Mouse (Mus musculus) frontal cortex, postnatal 36 days (tissue): ENCODE measurements at regions not wholly inside any gene's neighbourhood (a gene's known extent, or its start where the extent isn't known, plus 50 kb on each side); places are given as distances from the start of the nearest gene placed in this dataset.
A peak's percentile ranks its signal among the peaks of the same experiment; 100 is the strongest.
"Not testable (repeated sequence)": the region's sequence is repeated elsewhere in the genome, so short reads cannot be mapped to it uniquely, and the experiment has no call there.

Experiments used
- DNase-seq, 2 experiments: peaks; one replicate each; pipeline ENCODE4 v3.0.0; 2022; ENCODE audit warnings: low spot score in 2 of 2

DNA sequence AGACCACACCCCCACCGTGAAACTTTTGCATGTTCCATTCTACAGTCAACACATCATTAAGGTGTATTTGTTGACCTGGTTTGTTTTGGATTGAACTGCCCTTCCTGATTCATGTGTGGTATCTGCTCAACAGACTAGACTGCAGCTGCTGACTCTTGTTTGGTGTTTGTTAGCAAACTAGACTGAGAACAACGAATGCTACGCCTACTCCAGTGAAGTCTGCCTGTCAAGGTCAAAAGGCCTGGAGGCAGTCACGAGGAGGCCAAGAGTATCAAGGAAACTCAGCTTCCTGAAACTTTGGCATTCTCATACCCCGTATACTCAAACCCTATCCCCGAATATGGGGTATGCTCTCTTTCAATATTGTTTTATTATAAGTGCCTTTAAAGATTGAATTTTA, 194.2 kb upstream of the Spin1 start:
- not testable (repeated sequence) for DNase-seq

DNA sequence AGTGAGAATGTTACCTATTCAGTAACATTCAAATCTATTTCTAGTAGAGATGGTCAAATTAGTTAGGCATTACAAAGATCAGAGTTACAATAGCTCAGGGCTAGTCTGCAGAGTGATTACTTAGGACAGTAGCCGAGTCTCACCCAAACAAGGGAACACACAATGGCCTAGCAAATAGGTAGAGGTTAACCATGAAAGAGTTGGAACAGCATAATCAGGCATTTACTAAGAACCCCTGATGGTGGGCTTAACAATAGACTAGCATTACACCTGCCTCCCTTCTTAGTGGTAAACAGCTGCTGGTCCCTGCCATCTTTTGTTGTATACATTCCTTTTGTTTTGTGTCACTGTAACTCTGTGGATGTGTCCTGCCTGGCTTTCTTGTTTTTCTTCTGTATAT, 193.8 kb upstream of the Spin1 start:
- no peak for DNase-seq

DNA sequence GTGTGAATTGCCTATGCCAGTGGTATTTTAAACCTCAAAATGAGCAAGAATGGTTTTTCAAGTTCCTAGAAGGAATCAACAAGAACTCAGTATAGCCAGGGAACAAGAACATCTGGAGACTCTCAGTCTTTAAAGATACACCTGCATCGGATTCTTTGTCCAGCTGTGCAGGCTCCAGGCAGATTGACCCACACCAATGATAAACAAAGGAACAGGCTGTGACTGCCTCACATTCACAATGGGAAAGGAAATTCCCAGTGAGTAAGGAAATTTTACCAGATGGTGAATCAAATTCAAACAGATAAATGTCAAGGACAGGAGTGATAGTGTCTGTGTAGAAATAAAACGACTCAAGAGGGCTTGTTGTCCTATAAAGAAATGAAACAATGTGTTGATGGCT, 187.9 kb upstream of the Spin1 start:
- not testable (repeated sequence) for DNase-seq

DNA sequence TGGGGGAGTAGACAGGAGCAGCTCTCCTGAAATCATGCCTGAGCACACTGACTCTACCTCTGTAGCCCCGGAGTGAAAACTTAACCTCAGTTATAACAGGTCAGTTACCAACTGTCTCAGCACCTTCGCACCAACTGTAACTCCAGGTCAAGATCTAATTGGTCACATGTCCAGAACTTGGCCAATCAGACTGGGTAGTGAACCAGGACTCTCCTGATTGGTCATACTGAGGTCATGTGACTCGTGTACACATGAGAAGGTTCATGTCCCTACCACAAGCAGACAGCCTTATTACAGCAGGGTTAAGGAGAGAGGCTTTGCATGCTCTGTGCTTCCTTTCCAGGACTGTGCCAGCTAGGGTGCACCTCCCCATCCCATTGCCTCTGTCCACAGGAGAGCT, 166.7 kb upstream of the Spin1 start:
- DNase-seq: not testable (repeated sequence)

DNA sequence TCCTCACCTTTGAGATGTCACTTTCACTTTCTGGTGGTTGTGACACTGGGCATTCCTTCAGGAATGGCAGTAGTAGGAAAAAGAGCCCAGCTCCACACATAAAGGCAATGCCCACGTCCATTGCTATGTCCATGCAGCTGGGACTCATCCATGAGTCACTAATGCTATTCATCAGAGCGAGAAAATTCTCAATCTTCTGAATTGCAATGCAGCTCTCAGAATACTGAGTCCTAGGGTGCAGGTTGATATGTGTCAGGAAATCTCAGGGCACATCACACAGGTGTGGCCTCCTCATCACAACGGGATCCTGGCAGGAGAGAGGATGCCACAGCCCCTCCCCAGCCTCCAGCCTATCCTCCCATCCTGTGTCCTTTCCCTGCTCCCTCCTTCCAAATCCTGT, 158.1 kb upstream of the Spin1 start:
- no peak for DNase-seq

DNA sequence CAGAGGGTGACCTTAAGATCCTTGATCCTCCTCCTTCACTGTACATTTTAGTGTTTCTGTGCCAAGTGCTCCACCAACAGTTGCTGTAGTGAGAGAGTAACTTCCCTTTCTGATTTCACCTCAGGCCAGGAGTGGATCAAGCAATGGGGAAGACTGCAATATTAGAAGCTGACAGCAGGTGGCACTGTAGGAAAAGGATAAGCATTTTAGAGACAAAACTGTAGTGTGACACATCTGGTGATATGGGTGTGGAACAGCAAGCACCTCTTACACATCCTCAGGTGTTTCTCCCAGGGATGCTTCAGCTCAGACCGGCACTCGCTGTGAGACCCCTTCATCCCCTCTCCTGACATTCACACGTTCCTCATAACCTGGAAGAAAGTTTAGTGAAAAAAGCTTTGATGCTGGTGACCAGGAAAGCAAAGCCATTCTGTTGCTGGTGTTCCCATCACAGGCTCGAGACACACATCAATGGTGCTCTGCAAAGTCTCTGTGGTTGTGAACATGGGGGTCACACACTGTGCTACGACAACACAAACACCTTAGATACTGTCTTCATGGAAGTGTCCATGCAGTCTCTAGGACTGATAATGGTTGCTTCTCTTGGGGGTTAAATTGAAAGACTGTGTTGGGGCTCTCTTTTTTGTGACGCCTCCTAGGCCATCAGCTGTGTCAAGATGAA, 151.0 kb upstream of the Spin1 start:
- peak; percentile 87 to 94 for DNase-seq

DNA sequence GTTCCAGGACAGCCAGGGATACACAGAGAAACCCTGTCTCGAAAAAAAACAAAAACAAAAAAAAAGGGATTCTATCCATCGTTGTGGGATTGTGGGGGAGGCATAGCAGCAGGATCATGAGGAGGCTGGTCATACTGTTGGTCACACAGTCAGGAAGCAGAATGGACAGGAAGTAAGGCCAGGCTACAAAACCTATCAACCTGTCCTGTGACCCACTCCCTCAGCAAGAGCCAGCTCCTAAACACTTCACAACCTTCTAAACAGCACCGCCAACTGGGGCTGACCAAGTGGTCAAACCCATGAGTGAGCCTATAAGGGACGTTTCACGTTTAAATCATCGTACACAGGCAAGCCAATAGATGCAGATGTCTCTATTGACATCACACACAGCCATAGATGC, 146.0 kb upstream of the Spin1 start:
- DNase-seq: no peak

DNA sequence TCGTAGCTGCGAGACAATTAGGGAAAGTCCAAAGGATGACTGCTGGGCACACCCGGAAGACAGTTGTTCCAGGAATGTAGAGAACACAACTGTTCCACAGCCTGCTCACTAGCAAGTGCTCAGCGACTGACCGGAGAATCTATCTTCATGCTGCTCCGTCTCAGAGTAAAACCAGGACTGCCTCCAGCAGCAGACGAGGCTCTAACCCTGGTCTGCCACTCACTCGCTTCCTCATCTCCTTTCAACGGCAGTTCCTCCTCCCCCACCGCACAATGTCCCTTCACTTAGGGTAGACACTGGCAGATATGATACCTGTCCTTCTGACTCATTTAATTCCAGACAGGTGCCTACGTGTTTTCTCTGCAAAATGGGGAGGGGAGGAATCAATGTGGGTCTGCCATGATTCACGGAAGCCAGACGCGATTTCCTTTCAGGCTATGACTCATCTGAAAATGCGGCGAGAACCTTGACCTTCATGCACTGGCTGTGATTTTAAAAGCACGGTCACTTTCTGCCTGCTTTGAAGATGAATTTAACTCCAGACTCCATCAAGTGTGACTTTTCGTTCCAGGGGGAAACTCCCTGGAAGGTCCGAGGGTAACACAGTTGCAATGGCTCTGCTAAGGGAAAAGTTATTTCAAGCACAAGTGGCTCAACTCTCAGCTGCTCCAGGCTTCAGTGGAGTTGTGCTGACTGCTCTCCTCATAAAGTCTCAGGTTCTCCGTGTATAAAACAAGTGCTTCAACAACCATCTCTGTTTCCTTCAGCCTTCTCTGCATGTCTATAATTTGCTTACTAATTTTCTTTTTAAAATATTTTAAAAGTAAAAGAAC, 142.4 kb upstream of the Spin1 start:
- no peak for DNase-seq

DNA sequence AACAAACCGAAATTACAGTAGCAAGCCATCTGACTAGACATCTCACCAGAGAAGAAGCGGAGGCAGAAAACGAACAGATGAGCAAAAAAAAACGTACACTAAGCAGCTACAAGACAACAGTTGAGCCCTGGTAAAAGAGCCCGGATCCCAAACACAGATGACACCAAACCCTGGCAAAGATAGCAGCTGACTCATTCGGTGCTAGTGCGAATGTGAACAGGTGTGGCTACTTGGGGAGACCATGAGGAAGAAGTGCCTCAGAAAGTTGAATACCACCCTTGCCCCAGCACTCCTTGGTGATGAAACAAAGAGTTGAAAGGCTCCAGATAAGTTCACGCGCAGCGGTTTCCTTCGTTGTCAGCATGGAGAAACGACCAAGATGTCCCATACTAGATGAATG, 139.8 kb upstream of the Spin1 start:
- DNase-seq: no peak

DNA sequence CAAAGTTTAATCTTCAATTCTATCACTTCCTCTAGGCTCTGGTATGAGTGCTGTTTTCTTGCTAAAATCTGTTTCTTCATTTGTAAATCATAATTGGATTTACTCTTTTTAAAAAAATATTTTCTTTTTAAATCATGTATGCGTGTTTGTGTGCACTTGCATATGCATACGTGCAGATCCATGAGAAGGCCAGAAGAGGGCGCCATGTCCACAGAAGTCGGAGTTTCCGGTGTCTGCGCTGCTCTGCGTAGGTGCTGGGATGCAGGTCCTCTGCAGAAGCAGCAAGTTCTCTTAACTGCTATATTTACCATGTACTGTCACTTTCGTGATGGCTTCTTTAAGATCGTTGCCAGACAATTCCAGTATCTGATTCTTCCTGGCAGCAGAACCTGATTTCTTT, 136.6 kb upstream of the Spin1 start:
- DNase-seq: no peak

DNA sequence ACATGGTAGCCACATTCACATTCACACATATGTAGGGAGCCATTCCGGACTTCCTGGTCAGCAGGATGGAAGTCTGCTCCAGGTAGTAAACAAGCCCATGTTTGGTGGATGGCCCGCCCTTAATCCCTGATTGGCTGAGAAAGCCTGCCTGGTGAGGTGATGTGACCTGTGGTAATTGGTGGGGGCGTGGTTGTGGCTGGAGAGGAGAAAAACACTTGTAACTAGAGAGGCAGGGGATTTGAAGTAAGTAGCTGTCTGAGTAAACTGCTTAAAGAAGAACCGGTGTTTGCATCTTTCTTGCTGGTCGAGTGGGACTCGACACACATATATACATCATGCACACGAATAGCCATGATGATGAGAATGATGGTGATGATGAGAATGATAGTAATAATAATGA, 135.6 kb upstream of the Spin1 start:
- not testable (repeated sequence) for DNase-seq

DNA sequence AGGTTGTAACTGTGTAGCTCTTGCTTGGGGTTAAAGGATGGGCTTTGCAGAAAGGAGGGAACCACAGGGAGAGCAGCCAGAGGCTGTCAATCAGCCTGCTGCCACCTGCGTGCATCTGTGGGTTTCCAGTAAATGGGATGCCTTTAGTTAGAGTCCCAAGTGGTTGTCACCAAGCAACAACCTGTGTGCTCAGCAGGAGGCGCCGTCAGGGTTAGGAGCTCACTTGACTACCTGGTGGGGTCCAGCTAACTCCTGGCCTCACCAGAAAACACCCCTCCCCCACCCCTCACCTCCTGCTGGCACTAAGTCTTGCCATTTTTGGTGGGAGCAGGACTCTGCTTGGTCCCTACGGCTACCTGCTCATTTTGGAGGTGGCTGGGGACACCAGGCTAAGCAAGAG, 135.0 kb upstream of the Spin1 start:
- no peak for DNase-seq

DNA sequence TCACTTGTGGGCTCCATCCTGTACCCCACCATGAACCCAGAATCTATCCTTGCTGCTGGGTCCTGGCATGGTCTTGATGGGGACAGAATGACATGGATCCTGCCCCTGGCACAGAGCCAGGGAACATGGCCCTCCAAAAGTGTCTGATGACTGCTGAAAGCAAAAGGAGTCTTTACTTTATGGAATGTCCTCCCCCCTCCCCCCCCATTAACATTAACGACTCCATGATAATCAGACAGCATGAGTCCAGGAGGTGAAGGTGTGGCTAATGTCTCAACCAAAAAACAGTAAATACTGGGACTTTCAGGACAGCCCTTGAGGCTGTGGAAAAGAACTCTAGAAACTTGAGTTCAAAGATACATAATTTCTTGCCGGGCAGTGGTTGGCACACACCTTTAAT, 133.9 kb upstream of the Spin1 start:
- DNase-seq: no peak

DNA sequence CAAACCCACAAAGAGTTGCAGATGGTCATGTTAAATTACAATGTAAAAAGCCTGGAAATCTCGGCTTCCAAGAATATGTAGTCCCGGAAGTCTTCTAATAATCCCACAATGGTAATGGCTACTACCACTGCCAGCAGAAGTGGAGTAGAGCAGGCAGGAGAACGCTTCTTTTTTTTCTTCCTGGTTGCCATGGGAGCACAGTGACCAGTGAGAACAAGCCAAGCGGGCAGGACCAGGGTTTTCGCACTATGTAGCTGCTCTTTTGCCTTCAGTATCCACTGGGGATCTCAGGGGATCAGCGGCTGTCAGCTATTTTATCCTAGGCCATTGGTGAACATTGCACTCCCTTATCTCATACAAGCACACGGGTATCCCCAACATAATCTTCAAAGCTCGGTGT, 127.3 kb upstream of the Spin1 start:
- no peak for DNase-seq

DNA sequence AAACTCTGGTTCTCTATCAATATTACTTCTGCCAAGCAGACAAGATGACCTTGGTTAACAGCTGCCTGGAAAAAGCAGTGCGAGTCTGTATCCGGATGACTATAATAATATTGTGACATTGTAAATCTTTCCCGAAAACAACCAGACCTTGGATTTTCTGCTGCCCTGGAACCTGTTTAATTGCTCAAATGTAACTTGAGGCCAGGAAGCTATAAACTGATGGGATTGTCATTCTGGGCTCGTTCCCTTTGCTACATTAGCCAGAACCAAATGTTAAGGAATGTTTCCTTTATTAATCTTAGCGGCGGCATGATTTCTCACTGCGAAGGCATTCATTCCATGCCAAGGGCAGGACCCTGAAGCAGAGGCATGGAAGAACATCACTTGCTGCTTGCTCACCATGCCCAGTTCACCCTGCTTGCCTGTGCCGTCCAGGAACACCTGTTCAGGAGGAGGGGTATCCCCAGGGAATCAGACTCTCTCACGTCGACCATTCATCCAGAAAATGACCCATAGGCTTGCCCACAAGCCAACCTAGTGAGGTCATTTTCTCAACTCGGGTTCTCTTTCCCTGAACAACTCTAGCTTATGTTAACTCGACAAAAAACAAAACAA, 125.3 kb upstream of the Spin1 start:
- no peak for DNase-seq

DNA sequence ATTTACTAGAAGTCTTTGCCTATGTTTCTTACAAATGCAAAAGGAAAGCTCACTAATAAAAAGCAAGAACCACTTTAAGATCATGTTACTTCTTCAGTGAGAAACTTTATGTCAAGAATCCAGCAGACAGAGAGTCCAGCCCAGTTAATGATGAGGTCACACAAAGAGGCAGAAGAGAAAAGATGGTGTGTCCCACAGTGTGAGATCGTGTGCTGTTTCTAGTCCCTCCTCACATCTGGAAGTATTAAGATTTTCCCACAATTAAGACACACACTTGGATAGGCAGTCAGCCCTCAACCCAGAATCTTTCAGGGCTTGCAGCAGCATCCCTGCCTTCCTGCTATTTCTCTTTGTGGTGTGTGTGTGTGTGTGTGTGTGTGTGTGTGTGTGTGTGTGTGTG, 118.7 kb upstream of the Spin1 start:
- no peak for DNase-seq

DNA sequence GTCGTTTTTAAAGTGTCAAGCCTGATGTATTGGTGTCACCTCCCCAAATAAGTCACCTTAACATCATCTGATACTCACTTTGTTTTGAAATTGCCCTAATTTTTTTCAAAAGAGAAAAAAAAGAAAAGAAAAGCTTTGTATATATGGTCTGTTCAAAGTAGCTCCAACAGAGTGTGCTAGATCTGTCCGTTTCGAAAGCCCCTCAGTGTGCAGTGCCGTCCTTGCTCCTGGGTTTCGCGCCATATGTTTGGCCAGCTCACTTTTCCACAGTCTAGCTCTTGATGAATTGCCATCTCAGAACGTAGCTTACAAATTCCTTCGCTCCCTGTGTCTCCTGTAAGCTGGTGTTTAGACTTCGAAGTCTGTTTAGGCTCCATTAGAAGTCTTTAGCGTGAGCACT, 117.7 kb upstream of the Spin1 start:
- DNase-seq: no peak

DNA sequence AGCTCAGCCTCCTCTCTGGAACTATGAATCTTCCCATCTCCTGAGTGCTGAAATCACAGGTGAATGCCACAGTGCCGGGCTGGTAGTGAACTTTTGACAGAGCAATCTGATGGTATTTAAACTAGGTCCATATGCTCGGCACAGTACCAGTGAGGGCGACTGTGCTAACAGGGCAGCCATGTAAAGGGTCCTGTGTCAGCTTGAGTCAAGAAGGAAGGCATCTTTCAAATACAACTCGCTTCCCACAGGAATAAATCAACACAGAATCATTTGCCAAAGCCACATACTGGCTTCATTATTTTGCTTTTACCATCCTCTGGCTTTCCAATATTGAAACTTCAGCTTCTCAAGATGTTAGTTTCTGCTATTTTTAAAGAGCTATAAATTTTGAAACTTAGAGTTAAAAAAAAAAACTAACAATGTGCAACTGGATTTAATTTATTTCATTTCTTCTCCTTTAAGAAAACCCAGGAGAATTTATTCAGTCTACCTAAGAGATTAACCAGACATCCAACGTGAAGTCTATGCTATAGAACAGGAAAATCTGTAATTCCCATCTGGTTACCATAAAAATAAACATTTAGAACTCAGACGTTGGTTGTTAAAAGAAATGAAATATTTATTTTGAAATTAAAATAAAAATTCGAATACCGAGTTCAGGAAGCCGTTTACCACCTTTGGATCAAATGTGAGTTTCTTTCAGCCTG, 108.8 kb upstream of the Spin1 start:
- no peak for DNase-seq

DNA sequence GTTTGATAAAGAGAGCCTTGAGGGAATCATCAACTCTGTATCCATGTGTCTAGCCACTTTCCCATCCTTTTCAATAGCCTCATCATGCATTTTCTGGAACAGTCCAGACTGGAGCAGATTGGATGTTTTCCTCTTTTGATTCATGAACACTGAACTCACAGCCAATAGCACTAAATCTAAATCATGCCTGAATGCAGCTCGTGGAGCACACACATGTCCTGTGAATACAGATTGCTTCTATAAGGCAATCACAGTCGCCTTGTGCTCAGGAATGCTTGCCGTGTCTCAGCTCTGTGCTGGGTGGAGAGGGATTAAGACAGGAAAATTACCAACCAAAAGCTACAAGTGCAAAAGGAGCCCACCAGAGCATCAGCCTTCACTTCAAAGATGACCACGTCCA, 100.9 kb upstream of the Spin1 start:
- no peak for DNase-seq

DNA sequence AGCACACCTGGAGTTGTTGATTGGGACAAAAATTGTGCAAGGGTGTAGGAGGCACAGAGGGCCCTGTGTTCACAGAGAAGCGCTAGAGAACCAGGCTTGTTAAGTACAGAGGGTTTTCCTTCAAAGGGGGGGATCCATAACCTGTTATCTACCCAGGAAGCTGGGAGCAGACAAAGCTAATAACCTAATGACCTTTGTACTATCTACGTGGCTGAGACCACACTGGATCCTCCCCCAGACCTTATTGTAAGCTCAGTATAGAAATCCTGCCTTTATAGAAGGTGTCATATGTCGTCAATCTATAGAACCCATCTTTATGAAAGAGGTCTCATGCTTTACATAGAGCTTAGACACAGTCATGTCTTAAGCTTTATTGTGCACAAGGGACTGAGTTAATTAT, 95.9 kb upstream of the Spin1 start:
- DNase-seq: no peak

DNA sequence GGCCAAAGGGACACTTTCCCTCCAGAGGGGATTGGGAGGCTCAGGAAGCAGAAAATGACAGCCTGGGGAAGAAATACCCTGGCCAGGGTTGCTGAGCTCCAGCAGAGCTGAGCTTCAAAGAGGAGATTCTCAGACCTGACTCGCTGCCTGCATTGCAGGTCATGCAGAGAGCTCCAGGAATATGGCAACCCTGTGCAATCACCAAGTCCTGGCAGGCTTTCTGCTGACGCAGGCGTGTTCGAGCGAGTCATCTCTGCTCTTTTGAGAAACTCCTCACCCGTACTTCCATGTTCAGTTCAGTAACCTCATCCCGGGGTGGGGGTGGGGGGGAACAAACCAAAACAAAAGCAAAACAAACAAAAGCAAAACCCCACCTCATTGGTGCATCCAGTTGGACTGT, 89.9 kb upstream of the Spin1 start:
- no peak for DNase-seq

DNA sequence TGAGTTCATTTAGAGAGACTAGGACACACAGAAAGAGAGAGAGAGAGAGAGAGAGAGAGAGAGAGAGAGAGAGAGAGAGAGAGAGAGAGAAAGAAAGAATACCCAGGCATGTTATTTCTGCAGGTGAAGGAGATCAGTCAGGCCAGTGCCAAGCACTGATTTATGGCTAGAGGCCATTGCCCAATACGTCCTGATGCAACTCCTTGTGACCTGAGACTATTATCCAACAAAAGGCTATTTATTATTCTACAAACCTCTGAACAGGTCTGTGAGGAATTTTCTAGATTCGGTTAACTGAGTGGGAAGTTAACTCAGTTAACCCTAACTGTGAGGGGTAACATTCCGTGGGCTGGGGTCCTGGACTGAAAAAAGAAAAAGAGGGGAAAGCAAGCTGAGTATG, 84.5 kb upstream of the Spin1 start:
- DNase-seq: no peak
